Mouse (Mus musculus) bone marrow macrophage, adult 2 months (primary cell): ENCODE measurements around the gene Vrk3. TPM values are rescaled to one million over a fixed set of nuclear protein-coding genes. Genes with fewer than 3 reads are reported as not detected.
"Not testable (repeated sequence)": the region's sequence is repeated elsewhere in the genome, so short reads cannot be mapped to it uniquely, and the experiment has no call there.

Experiments used
- H3K27ac ChIP-seq: 2 replicates; pipeline ENCODE4 v1.5.1; 2012; ENCODE audit warnings: low read depth, low read length; ENCODE audit not compliant: insufficient read depth
- H3K4me1 ChIP-seq: 2 replicates; pipeline ENCODE4 v1.6.1; 2012; ENCODE audit warnings: low read length; ENCODE audit not compliant: control insufficient read depth, insufficient read depth
- H3K4me3 ChIP-seq: 2 replicates; pipeline ENCODE4 v1.5.1; 2012; ENCODE audit warnings: mild to moderate bottlenecking, low read length, moderate library complexity; ENCODE audit not compliant: insufficient read depth
- CTCF ChIP-seq: IDR thresholded peaks from 2 replicates; pipeline ENCODE4 v1.5.1; 2012; ENCODE audit warnings: low read depth, mild to moderate bottlenecking, low read length, moderate library complexity
- POLR2A ChIP-seq: IDR thresholded peaks from 2 replicates; pipeline ENCODE4 v1.6.1; 2012; ENCODE audit warnings: mild to moderate bottlenecking, low read depth, low read length, borderline replicate concordance
- polyA plus RNA-seq: library from polyadenylated mRNA; stranded (reverse); fragments of >200 nt; gene quantifications from 2 replicates; pipeline ENCODE4 v1.2.4, GENCODE M21; 2012; ENCODE audit not compliant: missing spikeins, insufficient read depth, insufficient read length

Vrk3 gene
- polyA plus RNA-seq, 1 experiment, result 39.8 TPM

DNA sequence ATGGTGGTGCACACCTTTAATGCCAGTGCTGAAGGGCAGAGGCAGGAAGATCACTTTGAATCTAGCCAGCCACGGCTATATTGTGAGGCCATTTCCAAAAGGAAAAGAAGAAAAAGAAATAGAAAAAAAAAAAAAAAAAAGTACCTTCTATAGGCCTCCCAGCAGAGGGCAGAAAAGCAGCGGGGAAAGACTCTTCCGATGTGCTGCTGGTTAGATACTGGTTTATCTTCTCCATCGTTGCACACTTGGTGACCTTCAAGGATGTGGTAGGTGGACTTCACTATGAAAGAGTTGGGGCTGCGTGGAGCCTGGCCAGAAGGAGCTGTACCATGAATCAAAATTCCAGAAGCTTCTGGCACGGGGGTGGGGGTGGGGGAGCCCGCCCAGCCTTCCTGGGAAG lies 23.9 kb upstream of the Vrk3 start:
- H3K4me3 ChIP-seq, result no peak overlapping the region
- TF ChIP-seq POLR2A, result no peak
- TF ChIP-seq CTCF, result no peak; the same call in 1 of the 2 replicates
- H3K27ac ChIP-seq, result no peak overlapping the region
- H3K4me1 ChIP-seq, result peaks cover 12% of the 10 kb centered on the region

DNA sequence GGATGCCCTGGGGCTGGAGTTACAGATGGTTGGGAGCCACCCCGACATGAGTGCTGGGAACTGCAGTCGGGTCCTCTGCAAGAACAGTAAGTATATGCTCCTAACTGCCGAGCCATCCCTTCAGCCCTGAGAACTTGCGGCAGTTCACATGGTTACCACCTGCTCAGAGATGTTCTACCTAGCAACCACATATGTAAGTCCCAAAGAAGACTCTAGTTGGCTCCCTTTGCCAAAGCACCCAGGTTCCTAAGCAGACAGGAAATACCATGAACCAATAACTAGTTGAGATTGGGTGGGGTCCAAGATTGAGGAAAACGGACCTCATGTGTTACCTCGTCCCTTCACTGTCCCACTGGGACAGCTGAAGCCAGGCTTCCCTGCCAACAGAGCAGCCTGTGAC lies 21.9 kb upstream of the Vrk3 start:
- no peak for TF ChIP-seq CTCF
- no peak for TF ChIP-seq POLR2A
- peaks cover 9% of the 10 kb centered on the region for H3K4me1 ChIP-seq
- no peak overlapping the region for H3K4me3 ChIP-seq
- H3K27ac ChIP-seq, result no peak overlapping the region

DNA sequence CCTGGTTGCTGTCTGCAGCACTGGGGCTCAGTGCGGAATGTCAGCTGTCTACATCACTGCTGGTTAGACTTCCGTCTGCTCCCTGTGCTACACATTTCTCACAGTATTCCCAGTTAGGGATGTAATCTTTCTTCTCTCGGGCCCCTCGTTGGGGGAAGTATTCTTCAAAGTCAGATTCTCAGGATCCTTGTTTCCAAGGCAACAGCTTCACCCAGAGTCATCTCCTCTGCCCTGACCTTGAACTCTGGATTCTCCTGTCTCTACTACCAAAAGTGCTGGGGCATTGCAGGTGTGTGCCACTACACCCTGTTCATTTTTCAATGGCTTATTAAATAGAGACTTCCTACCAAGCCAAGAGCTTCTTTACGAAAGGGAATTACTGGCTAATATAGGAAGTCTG lies 21.1 kb upstream of the Vrk3 start:
- no peak overlapping the region for H3K27ac ChIP-seq
- peaks cover 2% of the 10 kb centered on the region for H3K4me1 ChIP-seq
- H3K4me3 ChIP-seq, result no peak overlapping the region
- TF ChIP-seq CTCF (no peak), POLR2A (no peak)

DNA sequence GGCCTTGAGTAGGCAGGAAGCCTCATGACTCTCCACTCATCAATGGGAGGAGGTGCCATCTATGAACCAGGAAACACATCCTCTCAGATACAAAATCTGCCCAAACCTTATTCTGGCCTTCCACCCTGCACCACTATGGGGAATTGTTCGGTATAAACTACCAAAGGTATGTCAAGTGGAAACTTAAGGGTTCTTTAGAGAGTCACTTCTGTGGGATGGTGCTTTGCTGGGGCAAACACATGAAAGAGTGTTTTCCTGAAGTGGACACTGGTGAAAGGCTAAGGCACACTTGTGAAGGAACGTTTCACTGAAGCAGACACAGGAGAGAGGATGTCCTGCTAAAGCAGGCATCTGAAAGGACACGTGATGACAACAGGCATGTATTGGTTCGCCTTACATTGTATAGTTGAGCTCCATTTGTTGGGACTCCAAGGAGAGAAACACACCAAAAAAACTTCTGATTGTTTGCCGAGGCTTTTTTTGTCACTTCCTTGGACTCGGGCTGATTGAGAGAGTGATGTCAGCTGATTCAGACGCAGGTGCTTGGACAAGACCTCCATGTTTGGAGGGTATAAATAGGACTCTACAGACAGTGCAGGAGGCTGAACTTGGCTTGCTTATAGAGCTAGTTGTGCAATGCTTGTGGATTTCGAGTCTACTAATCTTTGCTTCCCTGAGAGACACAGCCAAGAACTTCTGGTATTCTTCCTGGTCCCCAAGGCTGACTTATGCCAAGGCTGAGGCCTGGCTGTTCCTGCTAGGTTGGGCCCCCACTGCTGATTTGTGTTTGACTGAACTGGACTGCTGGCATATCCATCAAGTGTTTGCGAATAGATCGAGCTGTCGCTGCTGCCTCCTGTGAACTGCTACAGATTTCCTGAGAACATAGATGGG lies 19.9 kb upstream of the Vrk3 start:
- no peak for TF ChIP-seq CTCF
- no peak for TF ChIP-seq POLR2A
- Histone ChIP-seq H3K4me3 (no peak overlapping the region), H3K4me1 (no peaks in the 10 kb centered on the region), H3K27ac (no peak overlapping the region)

DNA sequence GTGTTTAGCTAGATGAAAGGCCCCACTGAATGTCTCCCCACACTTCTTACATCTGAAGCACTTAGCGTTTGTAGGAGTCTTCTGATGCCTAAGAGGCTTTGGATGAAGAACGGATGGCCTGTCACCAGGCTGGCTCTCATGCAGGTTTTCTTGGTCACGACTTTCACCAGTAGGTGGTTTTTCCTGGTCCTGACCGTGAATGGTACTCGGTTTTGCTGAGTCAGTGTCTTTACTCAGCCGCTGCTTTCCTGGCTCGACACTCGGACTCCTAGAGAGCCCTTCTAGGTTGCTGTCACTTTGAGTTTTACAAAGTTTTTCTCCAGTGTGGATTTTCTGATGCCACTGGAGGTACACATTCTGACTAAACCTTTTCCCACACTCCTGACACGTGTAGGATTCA lies 14.5 kb upstream of the Vrk3 start:
- H3K27ac ChIP-seq, result no peak overlapping the region
- H3K4me3 ChIP-seq, result no peak overlapping the region
- H3K4me1 ChIP-seq, result no peaks in the 10 kb centered on the region
- no peak for TF ChIP-seq CTCF
- no peak for TF ChIP-seq POLR2A

DNA sequence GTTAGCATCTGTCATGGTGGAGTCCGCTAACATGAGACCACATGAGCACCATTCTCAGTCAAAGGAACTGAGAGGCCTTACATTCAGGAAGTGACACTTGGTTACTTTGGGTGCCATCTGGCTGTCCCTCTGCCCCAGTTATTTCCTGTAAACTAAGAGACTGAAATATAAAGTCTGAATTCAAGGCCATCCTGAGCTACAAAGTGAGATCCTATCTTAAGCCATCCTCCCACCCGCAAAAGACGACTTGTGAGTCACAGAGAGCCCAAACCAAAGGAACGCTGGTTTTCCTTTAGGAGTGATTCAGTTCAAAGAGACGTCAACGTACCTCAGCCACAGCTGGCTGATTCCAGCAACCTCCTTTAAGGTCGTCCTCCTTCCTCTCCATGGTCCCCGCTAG lies 6.9 kb upstream of the Vrk3 start:
- peaks cover 8% of the 10 kb centered on the region for H3K4me1 ChIP-seq
- no peak overlapping the region for H3K4me3 ChIP-seq
- TF ChIP-seq POLR2A, result no peak
- TF ChIP-seq CTCF, result no peak
- no peak overlapping the region for H3K27ac ChIP-seq

DNA sequence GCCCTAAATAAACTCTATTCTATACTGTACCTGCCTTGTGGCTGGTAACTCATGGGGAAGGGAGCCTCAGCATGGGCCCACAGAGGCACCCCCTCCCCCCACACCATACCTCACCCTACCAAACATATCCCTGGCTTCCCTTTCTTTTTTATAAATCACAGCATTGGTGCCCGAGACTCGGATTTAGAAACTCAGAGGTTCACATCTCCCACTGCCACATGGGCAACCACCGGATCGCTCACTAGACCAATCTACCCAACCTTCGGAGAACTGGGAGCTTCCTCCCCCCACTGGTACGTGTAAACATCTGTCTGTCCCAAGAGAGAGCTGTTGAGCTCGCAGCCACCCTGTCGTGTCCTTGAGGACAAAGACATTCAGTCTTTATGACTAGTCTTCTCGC lies 3.9 kb upstream of the Vrk3 start:
- Histone ChIP-seq H3K27ac (no peak overlapping the region), H3K4me3 (no peak overlapping the region), H3K4me1 (peaks cover 11% of the 10 kb centered on the region)
- TF ChIP-seq POLR2A (no peak), CTCF (no peak)

DNA sequence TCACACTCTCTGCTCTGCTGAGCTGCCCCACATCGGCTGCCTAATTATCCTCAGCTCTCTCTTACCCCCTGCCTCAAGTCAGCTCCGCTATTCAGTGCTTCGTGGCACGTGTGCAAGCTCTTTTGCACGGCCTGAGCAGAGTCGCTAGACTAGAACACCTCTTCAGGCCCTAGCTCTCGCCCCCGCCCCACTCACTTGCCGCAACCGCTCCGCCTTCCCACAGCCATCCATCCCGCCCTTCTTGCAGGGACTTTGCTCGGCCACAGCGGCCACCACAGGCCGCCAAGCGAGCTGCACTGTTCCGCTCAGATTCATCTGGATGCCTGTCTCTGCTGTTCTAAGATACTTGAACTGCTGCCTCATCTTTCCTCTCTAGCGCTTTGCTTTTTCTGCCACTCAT lies 3.1 kb upstream of the Vrk3 start:
- Histone ChIP-seq H3K4me1 (peaks cover 15% of the 10 kb centered on the region), H3K27ac (no peak overlapping the region), H3K4me3 (peak overlapping the region; percentile 59)
- TF ChIP-seq CTCF (peak; percentile 38; the same call in 1 of the 2 replicates), POLR2A (no peak)

DNA sequence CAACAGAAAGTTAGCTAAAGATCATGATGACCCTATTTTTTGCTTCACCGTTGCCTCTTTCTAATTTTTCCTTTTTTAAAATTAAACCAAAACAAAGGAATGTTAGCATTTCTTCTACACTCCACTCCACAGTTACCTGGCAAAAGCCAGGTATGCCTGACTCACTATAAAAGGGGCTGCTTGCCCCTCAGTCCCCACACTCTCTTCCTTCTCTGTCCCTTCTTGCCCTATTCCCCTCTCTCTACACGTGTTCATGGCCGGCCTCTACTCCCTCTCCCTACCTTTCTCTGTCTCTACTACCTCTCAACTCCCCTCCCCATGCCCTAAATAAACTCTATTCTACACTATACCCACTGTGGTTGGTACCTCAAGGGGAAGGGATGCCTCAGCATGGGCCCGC lies 1.1 kb upstream of the Vrk3 start:
- no peak for TF ChIP-seq POLR2A
- H3K4me3 ChIP-seq, result peak overlapping the region; percentile 58; the same call in 1 of the 2 replicates

DNA sequence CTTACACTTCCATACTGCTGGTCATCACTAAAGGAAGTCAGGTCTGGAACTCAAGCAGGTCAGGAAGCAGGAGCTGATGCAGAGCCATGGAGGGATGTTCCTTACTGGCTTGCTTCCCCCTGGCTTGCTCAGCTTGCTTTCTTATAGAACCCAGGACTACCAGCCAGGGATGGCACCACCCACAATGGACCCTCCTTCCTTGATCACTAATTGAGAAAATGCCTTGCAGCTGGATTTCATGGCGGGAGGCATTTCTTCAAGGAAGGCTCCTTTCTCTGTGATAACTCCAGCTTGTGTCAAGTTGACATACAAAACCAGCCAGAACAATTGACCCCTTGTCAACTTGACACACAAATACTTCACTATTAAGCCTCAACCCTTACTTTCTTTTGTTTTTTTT lies 2.7 kb downstream of the Vrk3 start, which contains the start of gene Zfp473:
Zfp473 (minus strand) TSS at position 101 of the 400 bp plus-strand sequence.
- peaks cover 47% of the 10 kb centered on the region for H3K4me1 ChIP-seq
- not testable (repeated sequence) for H3K27ac ChIP-seq, H3K4me3 ChIP-seq

More for the DNA sequence above, 1.1 kb upstream of the Vrk3 start:
- H3K4me1 ChIP-seq, result peaks cover 15% of the 10 kb centered on the region
- H3K27ac ChIP-seq, result no peak overlapping the region

DNA sequence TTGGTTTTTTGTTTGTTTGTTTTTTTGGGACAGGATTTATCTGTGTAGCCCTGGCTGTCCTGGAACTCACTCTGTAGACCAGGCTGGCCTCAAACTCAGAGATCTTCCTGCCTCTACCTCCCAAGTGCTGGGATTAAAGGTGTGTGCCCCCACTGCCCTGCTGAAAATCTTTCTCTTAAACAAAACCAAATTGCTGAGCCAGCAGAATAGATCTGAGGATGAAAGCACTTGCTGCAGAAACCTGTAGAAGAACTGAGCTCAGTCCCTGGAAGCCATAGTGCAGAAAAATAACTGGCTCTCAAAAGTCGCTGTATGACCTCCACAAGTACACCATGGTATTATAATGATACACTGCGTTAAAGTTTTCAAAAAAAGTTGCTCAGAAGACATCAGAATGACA lies 9.0 kb downstream of the Vrk3 start:
- TF ChIP-seq CTCF (no peak), POLR2A (no peak)
- no peak overlapping the region for H3K4me3 ChIP-seq
- H3K4me1 ChIP-seq, result peaks cover 39% of the 10 kb centered on the region
- H3K27ac ChIP-seq, result no peak overlapping the region
